Mouse (Mus musculus) embryonic facial prominence, embryonic 13.5 days (tissue): Measurements from ENCODE around the gene Gm6880. TPM values are rescaled to one million over a fixed set of nuclear protein-coding genes. Genes with fewer than 3 reads are reported as not detected.
"Not testable (repeated sequence)": the region's sequence is repeated elsewhere in the genome, so short reads cannot be mapped to it uniquely, and the experiment has no call there.

ENCODE experiments used
- ATAC-seq: fragments of 200-750 bp; cut with Nextera tagmentation; 2 replicates; pipeline ENCODE4 v1.8.0; 2017; ENCODE audit warnings: low read depth; ENCODE audit not compliant: insufficient number of reproducible peaks, insufficient read depth, low FRiP score, low TSS enrichment
- H3K27ac ChIP-seq: fragments of 300-500 bp; sonication (generic); 2 replicates; pipeline ENCODE4 v1.5.1; 2015; ENCODE audit warnings: moderate library complexity, mild to moderate bottlenecking, inconsistent platforms
- H3K27me3 ChIP-seq: fragments of 300-500 bp; sonication (generic); 2 replicates; pipeline ENCODE4 v1.6.1; 2015; ENCODE audit warnings: mild to moderate bottlenecking, inconsistent platforms
- H3K36me3 ChIP-seq: fragments of 300-500 bp; sonication (generic); 2 replicates; pipeline ENCODE4 v1.6.1; 2015; ENCODE audit warnings: mild to moderate bottlenecking, inconsistent platforms
- H3K4me1 ChIP-seq: fragments of 300-500 bp; sonication (generic); 2 replicates; pipeline ENCODE4 v1.6.1; 2015; ENCODE audit warnings: inconsistent platforms
- H3K4me2 ChIP-seq: fragments of 300-500 bp; sonication (generic); 2 replicates; pipeline ENCODE4 v1.6.1; 2015; ENCODE audit warnings: moderate library complexity, mild to moderate bottlenecking, inconsistent platforms
- H3K4me3 ChIP-seq: fragments of 300-500 bp; sonication (generic); 2 replicates; pipeline ENCODE4 v1.5.1; 2015; ENCODE audit warnings: mild to moderate bottlenecking, inconsistent platforms
- H3K9ac ChIP-seq: fragments of 300-500 bp; sonication (generic); 2 replicates; pipeline ENCODE4 v1.6.1; 2015; ENCODE audit warnings: mild to moderate bottlenecking, inconsistent platforms
- H3K9me3 ChIP-seq: fragments of 300-500 bp; sonication (generic); 2 replicates; pipeline ENCODE4 v1.6.1; 2016; ENCODE audit warnings: inconsistent platforms
- WGBS: fragments of 180-500 bp; shearing (Covaris S2); methylation state at CpG from one replicate; pipeline ENCODE4 v1.1.7; 2015; ENCODE audit warnings: mixed read lengths; 5-methylcytosine and 5-hydroxymethylcytosine counted together
- polyA plus RNA-seq: library from polyadenylated mRNA; unstranded; fragments of >200 nt; fragmentation: Nextera tagmentation; extraction: Ambion mirVana; gene quantifications from 2 replicates; pipeline ENCODE4 v1.2.1, GENCODE M21; 2015

The Gm6880 gene
- polyA plus RNA-seq = not detected in 2 replicates

GRCm38 (mm10) chrX:74481349-74481885, at the start of gene Gm6880:
Gm6880 (minus strand) TSS chrX:74481399.
- WGBS = 79% methylated on average over 14 of the region's 14 CpGs
- H3K4me3 ChIP-seq, H3K4me2 ChIP-seq, H3K4me1 ChIP-seq, H3K27ac ChIP-seq, ATAC-seq, H3K36me3 ChIP-seq, H3K9me3 ChIP-seq, H3K27me3 ChIP-seq, H3K9ac ChIP-seq: not testable (repeated sequence)

- not testable (repeated sequence) for ATAC-seq, H3K9me3 ChIP-seq, H3K27ac ChIP-seq
These were observed 36.3 kb upstream of the Gm6880 start for GRCm38 (mm10) chrX:74517461-74517860.

GRCm38 (mm10) chrX:74497131-74497530, 15.9 kb upstream of the Gm6880 start:
- no peak overlapping the region for H3K27ac ChIP-seq
- H3K4me1 ChIP-seq = no peaks in the 10 kb centered on the region
- H3K4me2 ChIP-seq = no peak overlapping the region
- no peak overlapping the region for H3K9ac ChIP-seq
- no peaks in the 10 kb centered on the region for H3K9me3 ChIP-seq
- H3K27me3 ChIP-seq = no peaks in the 10 kb centered on the region
- H3K36me3 ChIP-seq = no peaks in the 10 kb centered on the region
- ATAC-seq = no peak
- no peak overlapping the region for H3K4me3 ChIP-seq
- WGBS = 55% methylated on average over 1 of the region's 1 CpGs

More at GRCm38 (mm10) chrX:74517461-74517860, 36.3 kb upstream of the Gm6880 start:
- not testable (repeated sequence) for H3K4me3 ChIP-seq, H3K4me2 ChIP-seq, H3K4me1 ChIP-seq, H3K27me3 ChIP-seq, H3K9ac ChIP-seq, H3K36me3 ChIP-seq

GRCm38 (mm10) chrX:74452773-74453172, 28.4 kb downstream of the Gm6880 start:
- WGBS = 14% methylated on average over 4 of the region's 4 CpGs
- H3K4me3 ChIP-seq = no peak overlapping the region
- no peak for ATAC-seq
- H3K27ac ChIP-seq = no peak overlapping the region
- no peaks in the 10 kb centered on the region for H3K4me1 ChIP-seq
- no peak overlapping the region for H3K9ac ChIP-seq
- no peaks in the 10 kb centered on the region for H3K27me3 ChIP-seq
- 0 out of 2 replicates have a peak, but pooled peaks cover 4% of the 10 kb centered on the region for H3K36me3 ChIP-seq
- no peak overlapping the region for H3K4me2 ChIP-seq
- no peaks in the 10 kb centered on the region for H3K9me3 ChIP-seq

- no peak overlapping the region for H3K4me3 ChIP-seq
- ATAC-seq = no peak
- no peaks in the 10 kb centered on the region for H3K27me3 ChIP-seq
- H3K4me2 ChIP-seq = no peak overlapping the region
- H3K9me3 ChIP-seq = no peaks in the 10 kb centered on the region
- WGBS = 65% methylated on average over 4 of the region's 4 CpGs
- no peak overlapping the region for H3K27ac ChIP-seq
- H3K36me3 ChIP-seq = 0 out of 2 replicates have a peak, but pooled peaks cover 5% of the 10 kb centered on the region
- no peaks in the 10 kb centered on the region for H3K4me1 ChIP-seq
- H3K9ac ChIP-seq = no peak overlapping the region
These were observed 29.9 kb downstream of the Gm6880 start for GRCm38 (mm10) chrX:74451157-74451912.

Other genes starting within 250 kb of the Gm6880 start
- 289 and 307 TPM in 2 replicates for gene Flna, start 231.6 kb downstream of the Gm6880 start, polyA plus RNA-seq
- gene Emd, start 226.7 kb downstream of the Gm6880 start, polyA plus RNA-seq = 28.9 and 31.6 TPM in 2 replicates
- gene Rpl10, start 210.6 kb downstream of the Gm6880 start, polyA plus RNA-seq = 776 and 892 TPM in 2 replicates
- 92.8 and 94.8 TPM in 2 replicates for gene Taz, start 199.5 kb downstream of the Gm6880 start, polyA plus RNA-seq
- gene Dnase1l1, start 199.1 kb downstream of the Gm6880 start, polyA plus RNA-seq = 11.3 and 14.9 TPM in 2 replicates
- 124 and 133 TPM in 2 replicates for gene Atp6ap1, start 184.3 kb downstream of the Gm6880 start, polyA plus RNA-seq
- gene Gdi1, start 176.4 kb downstream of the Gm6880 start, polyA plus RNA-seq = 254 and 268 TPM in 2 replicates
- gene Fam50a, start 168.4 kb downstream of the Gm6880 start, polyA plus RNA-seq = 61.2 and 69.3 TPM in 2 replicates
- gene Plxna3, start 152.3 kb downstream of the Gm6880 start, polyA plus RNA-seq = 21.4 and 25.1 TPM in 2 replicates
- 113 and 129 TPM in 2 replicates for gene Lage3, start 127.8 kb downstream of the Gm6880 start, polyA plus RNA-seq
- 67.2 and 71.1 TPM in 2 replicates for gene Ubl4a, start 108.2 kb downstream of the Gm6880 start, polyA plus RNA-seq
- 19.5 and 20.2 TPM in 2 replicates for gene Slc10a3, start 108.0 kb downstream of the Gm6880 start, polyA plus RNA-seq
- gene Fam3a, start 88.1 kb downstream of the Gm6880 start, polyA plus RNA-seq = 38.1 and 45.5 TPM in 2 replicates
- gene Ikbkg, start 88.1 kb downstream of the Gm6880 start, polyA plus RNA-seq = 17.9 and 18.8 TPM in 2 replicates
- gene G6pdx, start 52.2 kb downstream of the Gm6880 start, polyA plus RNA-seq = 49.1 and 54.5 TPM in 2 replicates
- gene Olfr1326-ps1, start 93.5 kb upstream of the Gm6880 start, polyA plus RNA-seq = not detected in 2 replicates
- not detected in 2 replicates for gene Olfr1325, start 111.3 kb upstream of the Gm6880 start, polyA plus RNA-seq
- gene Gm5640, start 164.2 kb upstream of the Gm6880 start, polyA plus RNA-seq = not detected in 2 replicates